Comparison of ENCODE assay signal across 18 mouse cellular contexts in genomic region chr9:6344514-6344913, GRCm38 (mm10).
DNase-seq lines count a peak whose midpoint lies in the region; ATAC-seq and TF ChIP-seq lines count a peak whose summit lies in the region.
"Had no signal": no experiment of that assay in that cellular context is flagged by ENCODE, and none has a peak within 500 bp of the region (broad histone marks: within the 10 kb centered on the region; RNA-seq: fewer than 3 reads in every experiment).

No protein-coding gene starts in this region.

- TF ChIP-seq CTCF in intestine, postnatal 0 days (IDR thresholded peaks at IDR 0.05; ENCODE audit: low read depth): no peak

- H3K36me3 ChIP-seq in forebrain, embryonic 13.5 days (ENCODE audit: poor library complexity, severe bottlenecking): no peaks in the 10 kb centered on the region
- H3K36me3 ChIP-seq in forebrain, embryonic 15.5 days: no peaks in the 10 kb centered on the region
- H3K36me3 ChIP-seq in intestine, postnatal 0 days (ENCODE audit: control insufficient read depth, insufficient read depth): no peaks in the 10 kb centered on the region
- H3K36me3 ChIP-seq: G1E; hindbrain, embryonic 12.5 days; hindbrain, embryonic 15.5 days had no signal

- H3K4me3 ChIP-seq in forebrain, embryonic 13.5 days: no peak overlapping the region
- no peak overlapping the region for H3K4me3 ChIP-seq in forebrain, embryonic 15.5 days
- no peak overlapping the region for H3K4me3 ChIP-seq in intestine, postnatal 0 days (ENCODE audit: low read depth, low read length)
- H3K4me3 ChIP-seq: erythroblast, embryonic 14.5 days; hindbrain, embryonic 12.5 days; hindbrain, embryonic 15.5 days had no signal

- no peaks in the 10 kb centered on the region for H3K27me3 ChIP-seq in forebrain, embryonic 13.5 days
- no peaks in the 10 kb centered on the region for H3K27me3 ChIP-seq in forebrain, embryonic 15.5 days
- H3K27me3 ChIP-seq in intestine, postnatal 0 days (replicated peaks; ENCODE audit: control insufficient read depth, insufficient read depth, low read length): no peaks in the 10 kb centered on the region
- H3K27me3 ChIP-seq: CH12.LX; hindbrain, embryonic 12.5 days; hindbrain, embryonic 15.5 days; Patski had no signal

- H3K4me2 ChIP-seq in forebrain, embryonic 13.5 days: no peak overlapping the region
- H3K4me2 ChIP-seq in forebrain, embryonic 15.5 days (replicated peaks): no peak overlapping the region
- no peak overlapping the region for H3K4me2 ChIP-seq in intestine, postnatal 0 days (replicated peaks; ENCODE audit: low read depth)
- H3K4me2 ChIP-seq: heart, embryonic 11.5 days; hindbrain, embryonic 12.5 days; hindbrain, embryonic 15.5 days had no signal

- H3K4me1 ChIP-seq in forebrain, embryonic 13.5 days: peaks cover 8% of the 10 kb centered on the region; the same call in 1 of the 2 replicates
- H3K4me1 ChIP-seq in forebrain, embryonic 15.5 days: 0 out of 2 replicates have a peak, but pooled peaks cover 5% of the 10 kb centered on the region
- peaks cover 8% of the 10 kb centered on the region for H3K4me1 ChIP-seq in intestine, postnatal 0 days (replicated peaks; ENCODE audit: control insufficient read depth, insufficient read depth, low read length)
- H3K4me1 ChIP-seq: hindbrain, embryonic 12.5 days; hindbrain, embryonic 15.5 days had no signal

- peak; percentile 43; the same call in 1 of the 2 replicates for ATAC-seq in forebrain, embryonic 13.5 days
- no peak for ATAC-seq in forebrain, embryonic 15.5 days (replicated peaks)
- ATAC-seq in intestine, postnatal 0 days: 0 out of 2 replicates have a peak, but pooled peaks have one; percentile 32
- ATAC-seq: Patski had no signal

- WGBS in forebrain, embryonic 13.5 days: 38% methylated on average over 2 of the region's 2 CpGs
- WGBS in forebrain, embryonic 15.5 days: 21% methylated on average over 2 of the region's 2 CpGs
- WGBS in intestine, postnatal 0 days: 59% methylated on average over 2 of the region's 2 CpGs

- peak; percentile 4 to 5 for DNase-seq in cerebellum, postnatal 14 days
- no peak for DNase-seq in cerebellum, adult 9-10 months
- no peak for DNase-seq in right cerebral cortex, postnatal 4 days
- DNase-seq: adrenal gland, postnatal 10 days; B cell, adult 2 months; cerebellum, adult 11 months; gastrocnemius, postnatal 10 days; gastrocnemius, postnatal 36 days had no signal

- H3K27ac ChIP-seq in forebrain, embryonic 13.5 days: peak overlapping the region; percentile 11; the same call in 1 of the 2 replicates
- H3K27ac ChIP-seq in forebrain, embryonic 15.5 days (replicated peaks): no peak overlapping the region
- H3K27ac ChIP-seq in intestine, postnatal 0 days (ENCODE audit: low read depth, low read length): peak overlapping the region; percentile 41
- H3K27ac ChIP-seq: hindbrain, embryonic 12.5 days; hindbrain, embryonic 15.5 days had no signal

- H3K9ac ChIP-seq in forebrain, embryonic 13.5 days: no peak overlapping the region
- H3K9ac ChIP-seq in forebrain, embryonic 15.5 days (replicated peaks): no peak overlapping the region
- H3K9ac ChIP-seq in intestine, postnatal 0 days (ENCODE audit: low read depth, low read length): no peak overlapping the region
- H3K9ac ChIP-seq: hindbrain, embryonic 12.5 days; hindbrain, embryonic 15.5 days had no signal

- H3K9me3 ChIP-seq in forebrain, embryonic 13.5 days (replicated peaks): no peaks in the 10 kb centered on the region
- no peaks in the 10 kb centered on the region for H3K9me3 ChIP-seq in forebrain, embryonic 15.5 days
- no peaks in the 10 kb centered on the region for H3K9me3 ChIP-seq in intestine, postnatal 0 days (ENCODE audit: control insufficient read depth)
- H3K9me3 ChIP-seq: G1E; hindbrain, embryonic 12.5 days; hindbrain, embryonic 15.5 days had no signal

Comparison
In these comparisons a context has a peak if more than half of its experiments do, and no peak if none do; other contexts are left out.
1. DNase-seq: peak in cerebellum, postnatal 14 days (2 of 2); none in cerebellum, adult 9-10 months (single experiment) and right cerebral cortex, postnatal 4 days (single experiment).